In the genomic region with DNA sequence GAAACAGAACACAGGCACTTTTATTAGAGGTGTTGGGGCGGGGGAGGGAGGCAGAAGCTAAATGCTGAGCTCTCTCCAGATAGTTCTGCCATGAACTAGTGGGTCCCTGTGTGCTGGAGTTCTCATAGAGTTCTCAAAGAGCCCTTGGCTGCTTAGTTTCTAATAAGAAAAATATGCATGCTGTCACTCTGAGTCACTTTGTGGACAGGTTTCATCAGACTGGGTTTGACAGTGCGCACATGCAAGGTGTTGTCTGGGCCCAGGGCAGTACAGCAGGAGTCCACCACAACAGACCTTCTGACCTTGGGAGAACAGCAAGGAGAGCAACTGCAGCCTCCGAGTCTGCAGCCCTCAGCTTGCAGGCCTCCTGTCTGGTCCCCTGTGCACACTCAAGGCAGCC, we compare ENCODE assay signal across 25 mouse cellular contexts. TPM values are rescaled to one million over a fixed set of nuclear protein-coding genes. Genes with fewer than 3 reads are reported as not detected.
DNase-seq lines count a peak whose midpoint lies in the region; ATAC-seq and TF ChIP-seq lines count a peak whose summit lies in the region.
"Had no signal": no experiment of that assay in that cellular context is flagged by ENCODE, and none has a peak within 500 bp of the region (broad histone marks: within the 10 kb centered on the region; RNA-seq: fewer than 3 reads in every experiment).

No protein-coding gene starts in this region.

- H3K4me3 ChIP-seq in heart, embryonic 10.5 days = no peak overlapping the region
- no peak overlapping the region for H3K4me3 ChIP-seq in C2C12 (ENCODE audit: insufficient read depth, poor library complexity, severe bottlenecking)
- no peak overlapping the region for H3K4me3 ChIP-seq in limb, embryonic 13.5 days
- H3K4me3 ChIP-seq in forebrain, embryonic 15.5 days = no peak overlapping the region
- H3K4me3 ChIP-seq: embryonic facial prominence, embryonic 12.5 days; forebrain, embryonic 13.5 days; gastrocnemius, adult 2 months; heart, adult 2 months; heart, embryonic 15.5 days; hindbrain, embryonic 10.5 days; intestine, embryonic 15.5 days had no signal

- no peak for DNase-seq in heart, embryonic 10.5 days (ENCODE audit: low spot score)
- DNase-seq in heart, postnatal 4 days = no peak
- DNase-seq in 3134 (ENCODE audit: extremely low read depth, insufficient read length, low spot score) = peak; percentile 61
- DNase-seq: adrenal gland, adult 8-10 months; adrenal gland, postnatal 36 days; B cell, adult 2 months; cerebellum, adult 11 months; cerebellum, adult 8-10 months; cerebellum, postnatal 14 days; embryo, embryonic 11 days; gastrocnemius, adult 2 months; gastrocnemius, postnatal 36 days; heart, adult 2 months; heart, postnatal 14 days; kidney, adult 2 months had no signal

- H3ac ChIP-seq in C2C12 (ENCODE audit: control insufficient read depth, insufficient read length, low read depth) = no peak overlapping the region

- WGBS in heart, embryonic 10.5 days = 68% methylated on average over 3 of the region's 3 CpGs
- WGBS in limb, embryonic 13.5 days = 66% methylated on average over 3 of the region's 3 CpGs
- WGBS in forebrain, embryonic 15.5 days = 84% methylated on average over 3 of the region's 3 CpGs

- no peaks in the 10 kb centered on the region for H3K9me3 ChIP-seq in heart, embryonic 10.5 days
- H3K9me3 ChIP-seq in limb, embryonic 13.5 days = no peaks in the 10 kb centered on the region
- no peaks in the 10 kb centered on the region for H3K9me3 ChIP-seq in forebrain, embryonic 15.5 days
- H3K9me3 ChIP-seq: embryonic facial prominence, embryonic 12.5 days; forebrain, embryonic 13.5 days; heart, embryonic 15.5 days; hindbrain, embryonic 10.5 days; intestine, embryonic 15.5 days had no signal

- H3K79me2 ChIP-seq in C2C12 (ENCODE audit: control insufficient read depth, insufficient read depth) = no peaks in the 10 kb centered on the region

- ATAC-seq in limb, embryonic 13.5 days (ENCODE audit: low FRiP score, low read depth) = no peak
- no peak for ATAC-seq in granulocyte monocyte progenitor cell, adult 5-6 weeks (replicated peaks; ENCODE audit: poor library complexity, severe bottlenecking)
- no peak for ATAC-seq in forebrain, embryonic 15.5 days (replicated peaks)
- ATAC-seq: forebrain, embryonic 13.5 days; intestine, embryonic 15.5 days had no signal

- 0 out of 2 replicates have a peak overlapping the region, but pooled peaks have one; percentile 13 for H3K9ac ChIP-seq in limb, embryonic 13.5 days
- H3K9ac ChIP-seq in forebrain, embryonic 15.5 days (replicated peaks) = no peak overlapping the region
- H3K9ac ChIP-seq: embryonic facial prominence, embryonic 12.5 days; forebrain, embryonic 13.5 days; heart, embryonic 15.5 days; hindbrain, embryonic 14.5 days; intestine, embryonic 15.5 days had no signal

- no peak overlapping the region for H3K4me2 ChIP-seq in limb, embryonic 13.5 days (replicated peaks)
- H3K4me2 ChIP-seq in forebrain, embryonic 15.5 days (replicated peaks) = no peak overlapping the region
- H3K4me2 ChIP-seq: embryonic facial prominence, embryonic 12.5 days; forebrain, embryonic 13.5 days; heart, embryonic 15.5 days; hindbrain, embryonic 14.5 days; intestine, embryonic 15.5 days had no signal

- H3K27me3 ChIP-seq in heart, embryonic 10.5 days (ENCODE audit: insufficient read depth, poor library complexity, severe bottlenecking) = no peaks in the 10 kb centered on the region
- H3K27me3 ChIP-seq in C2C12 (ENCODE audit: control insufficient read depth, insufficient read depth, insufficient read length) = no peaks in the 10 kb centered on the region
- H3K27me3 ChIP-seq in limb, embryonic 13.5 days = no peaks in the 10 kb centered on the region
- H3K27me3 ChIP-seq in forebrain, embryonic 15.5 days = no peaks in the 10 kb centered on the region
- H3K27me3 ChIP-seq: embryonic facial prominence, embryonic 12.5 days; forebrain, embryonic 13.5 days; heart, embryonic 15.5 days; intestine, embryonic 15.5 days had no signal

- no peak for TF ChIP-seq CTCF in C2C12 (IDR thresholded peaks at IDR 0.05; ENCODE audit: control insufficient read depth, insufficient read depth, insufficient read length)

- 0 out of 2 replicates have a peak overlapping the region, but pooled peaks have one; percentile 33 for H3K27ac ChIP-seq in heart, embryonic 10.5 days
- H3K27ac ChIP-seq in limb, embryonic 13.5 days = no peak overlapping the region
- H3K27ac ChIP-seq in forebrain, embryonic 15.5 days (replicated peaks) = no peak overlapping the region
- H3K27ac ChIP-seq: embryonic facial prominence, embryonic 12.5 days; forebrain, embryonic 13.5 days; gastrocnemius, adult 2 months; heart, adult 2 months; heart, embryonic 15.5 days; hindbrain, embryonic 10.5 days; hindbrain, embryonic 14.5 days; intestine, embryonic 15.5 days had no signal

- peaks cover 24% of the 10 kb centered on the region for H3K36me3 ChIP-seq in heart, embryonic 10.5 days
- H3K36me3 ChIP-seq in C2C12 (ENCODE audit: control insufficient read depth, insufficient read depth) = no peaks in the 10 kb centered on the region
- H3K36me3 ChIP-seq in limb, embryonic 13.5 days = peaks cover 42% of the 10 kb centered on the region
- H3K36me3 ChIP-seq in forebrain, embryonic 15.5 days = peaks cover 21% of the 10 kb centered on the region
- H3K36me3 ChIP-seq: intestine, embryonic 15.5 days had no signal

- peaks cover 24% of the 10 kb centered on the region for H3K4me1 ChIP-seq in heart, embryonic 10.5 days
- H3K4me1 ChIP-seq in limb, embryonic 13.5 days = 0 out of 2 replicates have a peak, but pooled peaks cover 3% of the 10 kb centered on the region
- H3K4me1 ChIP-seq in forebrain, embryonic 15.5 days = no peaks in the 10 kb centered on the region
- H3K4me1 ChIP-seq: forebrain, embryonic 13.5 days; intestine, embryonic 15.5 days had no signal

- H3K79me3 ChIP-seq in C2C12 (ENCODE audit: low read depth) = no peaks in the 10 kb centered on the region

TF ChIP-seq in C2C12, 6 proteins besides CTCF, POLR2A, EP300 and RAD21:
- TF ChIP-seq USF1 (IDR thresholded peaks at IDR 0.05; ENCODE audit: low read depth) = no peak
- TF ChIP-seq MYOG (IDR thresholded peaks at IDR 0.05; ENCODE audit: control insufficient read depth, extremely low read depth, insufficient read length) = no peak
- peak; percentile 44 for TF ChIP-seq FOSL1 (IDR thresholded peaks at IDR 0.05; ENCODE audit: insufficient read depth, low read length, poor library complexity, severe bottlenecking)
- peak; percentile 74 for TF ChIP-seq CEBPB (IDR thresholded peaks at IDR 0.05; ENCODE audit: low read depth)
- peak; percentile 27 for TF ChIP-seq MYOD1 (IDR thresholded peaks at IDR 0.05; ENCODE audit: control insufficient read depth, insufficient read length, low read depth)
- no peak for TF ChIP-seq MAX (IDR thresholded peaks at IDR 0.05)

RNA-seq across cellular contexts. Expression of a gene that starts 21.6 kb away (rescaled TPM):
- 55.0 and 55.8 TPM in 2 replicates for polyA plus RNA-seq in heart, embryonic 10.5 days (2016; fragmentation: Nextera tagmentation; extraction: Ambion mirVana)
- total RNA-seq in heart, postnatal 4 days (2021) = 10 to 100 TPM; 40.3 to 45.0 TPM
- 15.9 TPM for polyA plus RNA-seq in C2C12 (2012; fragmentation: generic; extraction: Trizol)
- 59.0 and 67.9 TPM in 2 replicates for polyA plus RNA-seq in limb, embryonic 13.5 days (2015; fragmentation: Nextera tagmentation; extraction: Ambion mirVana)
- 16.7 and 34.8 TPM in 2 replicates for total RNA-seq in granulocyte monocyte progenitor cell, adult 5-6 weeks (2014; fragmentation: Nextera tagmentation)
- total RNA-seq in granulocyte monocyte progenitor cell, adult 5-6 weeks (2017) = 8.2 and 12.7 TPM in 2 replicates
- polyA plus RNA-seq in forebrain, embryonic 15.5 days (2015; fragmentation: Nextera tagmentation; extraction: Ambion mirVana) = 79.1 and 79.9 TPM in 2 replicates
